Mouse (Mus musculus): Measurements from ENCODE around the gene Mllt11. TPM values are rescaled to one million over a fixed set of nuclear protein-coding genes. Genes with fewer than 3 reads are reported as not detected.

Gene Mllt11
- total RNA-seq, 2 experiments from 2014 or later: 287 to 294 TPM

- DNase-seq (ENCODE audit: low spot score in 2 of 2): no peak
- no peak for TF ChIP-seq CTCF (conservative IDR thresholded peaks at IDR 0.05)
- no peak overlapping the region for H3K4me3 ChIP-seq
- no peak overlapping the region for H3K27ac ChIP-seq
Observed at GRCm38 (mm10) chr3:95195772-95196171, 36.2 kb downstream of the Mllt11 start.

- no peak for DNase-seq (ENCODE audit: low spot score in 2 of 2)
- no peak for TF ChIP-seq CTCF (conservative IDR thresholded peaks at IDR 0.05)
Observed at GRCm38 (mm10) chr3:95194721-95195135, 37.2 kb downstream of the Mllt11 start.

GRCm38 (mm10) chr3:95186888-95187287 is 45.1 kb downstream of the Mllt11 start:
- no peak for TF ChIP-seq CTCF (conservative IDR thresholded peaks at IDR 0.05)
- DNase-seq (ENCODE audit: low spot score in 2 of 2): no peak
- no peak overlapping the region for H3K4me3 ChIP-seq
- H3K27ac ChIP-seq: no peak overlapping the region

More at GRCm38 (mm10) chr3:95194721-95195135, 37.2 kb downstream of the Mllt11 start:
- Histone ChIP-seq H3K27ac (peak overlapping the region; percentile 36), H3K4me3 (no peak overlapping the region)

DNA sequence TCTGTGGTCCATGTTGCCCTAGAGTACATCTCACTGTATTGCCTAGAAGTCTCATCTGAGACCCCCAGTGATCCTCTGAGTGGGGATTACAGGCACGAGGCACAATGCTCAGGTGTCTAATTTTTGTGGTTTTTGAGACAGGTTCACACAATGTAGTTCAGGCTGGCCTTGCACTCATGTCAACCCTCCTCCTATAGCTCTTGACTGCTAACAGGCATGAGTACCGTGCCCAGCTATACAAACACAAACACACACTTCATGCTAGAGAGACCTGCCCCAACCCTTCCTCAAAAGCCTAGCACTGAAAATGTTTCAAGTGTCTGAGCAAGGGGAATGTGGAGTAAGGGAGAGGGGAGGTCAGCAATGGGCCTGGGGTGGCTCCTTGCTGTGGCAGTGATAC is 45.9 kb downstream of the Mllt11 start:
- Histone ChIP-seq H3K4me3 (no peak overlapping the region), H3K27ac (no peak overlapping the region)
- DNase-seq (ENCODE audit: low spot score in 2 of 2): no peak
- no peak for TF ChIP-seq CTCF (conservative IDR thresholded peaks at IDR 0.05)

- Histone ChIP-seq H3K4me3 (no peak overlapping the region), H3K27ac (no peak overlapping the region)
- TF ChIP-seq CTCF (conservative IDR thresholded peaks at IDR 0.05): no peak
- no peak for DNase-seq (ENCODE audit: low spot score in 2 of 2)
Observed at GRCm38 (mm10) chr3:95184796-95185577, 47.0 kb downstream of the Mllt11 start.

DNA sequence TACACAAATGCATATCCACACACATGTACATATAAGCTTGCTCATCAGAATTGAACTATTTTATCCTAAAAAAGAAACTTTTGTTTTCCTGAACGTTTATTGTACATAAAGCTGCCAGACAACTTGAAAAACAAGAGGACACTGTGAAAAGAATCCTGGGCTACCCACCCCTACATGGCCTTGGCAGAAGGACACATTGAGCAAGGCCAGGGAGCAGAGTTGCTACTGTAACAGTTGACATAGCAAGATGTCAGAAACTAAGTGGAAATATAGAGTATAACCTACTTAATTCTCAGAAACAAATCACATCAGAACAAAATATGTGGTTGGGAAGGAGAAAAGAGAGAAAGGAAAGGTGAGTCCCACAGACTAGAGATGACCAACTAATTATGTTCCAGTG is 50.1 kb downstream of the Mllt11 start:
- H3K27ac ChIP-seq: no peak overlapping the region
- no peak for TF ChIP-seq CTCF (conservative IDR thresholded peaks at IDR 0.05)
- no peak for DNase-seq (ENCODE audit: low spot score in 2 of 2)
- no peak overlapping the region for H3K4me3 ChIP-seq

DNA sequence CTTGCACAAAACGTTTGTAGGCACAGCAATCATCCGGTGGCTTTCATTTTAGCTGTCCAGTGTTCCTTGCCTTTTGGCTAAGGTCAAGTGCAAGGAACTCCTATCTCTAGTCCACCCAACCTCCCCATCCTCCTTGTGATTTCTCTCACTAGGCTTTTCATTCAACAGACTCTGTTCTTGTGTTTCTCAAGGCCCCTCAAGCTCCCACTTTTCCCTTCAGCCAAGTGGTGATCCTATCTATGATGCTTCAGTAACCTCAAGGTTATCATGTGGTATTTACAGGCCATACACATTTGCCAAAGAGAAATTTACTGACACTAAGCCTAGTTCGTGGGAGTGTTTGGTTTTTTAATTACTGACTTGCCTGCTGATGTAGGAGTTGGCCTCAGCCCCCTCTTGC is 52.1 kb downstream of the Mllt11 start:
- DNase-seq (ENCODE audit: low spot score in 2 of 2): no peak
- H3K4me3 ChIP-seq: no peak overlapping the region
- TF ChIP-seq CTCF (conservative IDR thresholded peaks at IDR 0.05): no peak
- H3K27ac ChIP-seq: no peak overlapping the region

DNA sequence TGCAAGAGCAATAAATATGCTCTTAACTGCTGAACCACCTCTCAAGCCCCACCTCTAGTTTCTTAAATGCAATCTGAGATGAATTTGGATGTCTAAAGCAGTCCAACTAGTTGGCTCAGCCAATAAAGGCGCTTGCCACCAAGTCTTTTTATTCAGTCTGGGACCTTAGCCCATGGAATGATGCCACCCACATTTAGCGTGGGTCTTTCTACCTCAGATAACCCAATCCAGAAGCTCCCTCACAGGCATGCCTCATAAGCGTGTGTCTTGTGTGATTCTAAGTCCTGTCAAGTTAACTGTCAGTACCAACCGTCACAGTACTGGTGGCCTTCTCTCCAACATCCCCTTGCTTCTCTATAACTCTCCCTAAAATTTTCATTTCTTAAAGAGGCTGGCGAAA is 53.0 kb downstream of the Mllt11 start:
- H3K4me3 ChIP-seq: no peak overlapping the region
- no peak for DNase-seq (ENCODE audit: low spot score in 2 of 2)
- no peak for TF ChIP-seq CTCF (conservative IDR thresholded peaks at IDR 0.05)
- no peak overlapping the region for H3K27ac ChIP-seq

- TF ChIP-seq CTCF (conservative IDR thresholded peaks at IDR 0.05): no peak
- Histone ChIP-seq H3K4me3 (no peak overlapping the region), H3K27ac (no peak overlapping the region)
- DNase-seq (ENCODE audit: low spot score in 2 of 2): no peak
Observed at GRCm38 (mm10) chr3:95177583-95177982, 54.4 kb downstream of the Mllt11 start.

- no peak for TF ChIP-seq CTCF (conservative IDR thresholded peaks at IDR 0.05)
- DNase-seq (ENCODE audit: low spot score in 2 of 2): no peak
- Histone ChIP-seq H3K4me3 (no peak overlapping the region), H3K27ac (no peak overlapping the region)
Observed at GRCm38 (mm10) chr3:95176500-95176899, 55.5 kb downstream of the Mllt11 start.

GRCm38 (mm10) chr3:95174011-95174592 is 57.9 kb downstream of the Mllt11 start:
- DNase-seq (ENCODE audit: low spot score in 2 of 2): peak; percentile 60 to 83
- TF ChIP-seq CTCF (conservative IDR thresholded peaks at IDR 0.05): peak; percentile 95
- peak overlapping the region; percentile 36; the same call in 1 of the 2 replicates for H3K4me3 ChIP-seq
- H3K27ac ChIP-seq: no peak overlapping the region

- peak overlapping the region; percentile 36; the same call in 1 of the 2 replicates for H3K4me3 ChIP-seq
- H3K27ac ChIP-seq: no peak overlapping the region
- no peak for DNase-seq (ENCODE audit: low spot score in 2 of 2)
- TF ChIP-seq CTCF (conservative IDR thresholded peaks at IDR 0.05): no peak
Observed at GRCm38 (mm10) chr3:95173256-95173949, 58.6 kb downstream of the Mllt11 start.

DNA sequence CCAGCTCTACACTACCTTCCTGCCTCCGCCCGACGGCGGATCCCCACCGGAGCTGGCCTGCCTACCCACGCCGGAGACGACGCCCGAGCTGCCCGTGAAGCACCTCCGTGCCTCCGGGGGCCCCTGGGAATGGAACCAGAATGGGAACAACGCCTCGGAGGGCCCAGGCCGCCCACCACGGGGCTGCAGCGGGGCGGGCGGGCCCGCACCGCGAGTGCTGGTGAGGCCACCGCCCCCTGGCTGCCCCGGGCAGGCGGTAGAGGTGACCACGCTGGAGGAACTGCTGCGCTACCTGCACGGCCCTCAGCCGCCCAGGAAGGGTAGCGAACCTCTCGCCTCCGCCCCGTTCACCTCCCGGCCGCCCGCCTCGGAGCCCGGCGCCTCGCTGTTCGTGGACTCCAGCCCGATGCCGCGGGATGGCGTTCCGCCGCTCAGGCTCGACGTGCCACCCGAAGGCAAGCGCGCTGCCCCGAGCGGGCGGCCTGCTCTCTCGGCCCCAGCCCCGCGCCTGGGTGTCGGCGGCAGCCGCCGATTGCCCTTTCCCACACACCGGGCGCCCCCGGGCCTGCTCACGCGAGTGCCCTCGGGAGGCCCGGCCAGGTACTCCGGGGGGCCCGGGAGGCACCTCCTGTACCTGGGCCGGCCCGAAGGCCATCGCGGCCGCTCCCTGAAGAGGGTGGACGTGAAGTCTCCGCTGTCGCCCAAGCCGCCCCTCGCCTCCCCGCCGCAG is 59.3 kb downstream of the Mllt11 start:
- H3K27ac ChIP-seq: no peak overlapping the region
- no peak overlapping the region for H3K4me3 ChIP-seq
- TF ChIP-seq CTCF (conservative IDR thresholded peaks at IDR 0.05): no peak
- DNase-seq (ENCODE audit: low spot score in 2 of 2): no peak

All from layer of hippocampus, adult 2 months (tissue).